Comparison of ENCODE assay signal across 28 mouse cellular contexts in genomic region chr17:67907532-67908054, GRCm38 (mm10).
DNase-seq lines count a peak whose midpoint lies in the region; ATAC-seq and TF ChIP-seq lines count a peak whose summit lies in the region.
"Had no signal": no experiment of that assay in that cellular context is flagged by ENCODE, and none has a peak within 500 bp of the region (broad histone marks: within the 10 kb centered on the region; RNA-seq: fewer than 3 reads in every experiment).

No protein-coding gene starts in this region.

- no peak overlapping the region for H3K4me2 ChIP-seq in lung, embryonic 14.5 days
- H3K4me2 ChIP-seq in stomach, embryonic 14.5 days (replicated peaks; ENCODE audit: low read depth, low read length): no peak overlapping the region
- H3K4me2 ChIP-seq: heart, embryonic 15.5 days; hindbrain, embryonic 13.5 days; midbrain, embryonic 15.5 days; neural tube, embryonic 15.5 days; stomach, embryonic 15.5 days had no signal

- no peaks in the 10 kb centered on the region for H3K9me3 ChIP-seq in lung, embryonic 14.5 days (ENCODE audit: low read depth, low read length)
- no peaks in the 10 kb centered on the region for H3K9me3 ChIP-seq in stomach, embryonic 14.5 days (ENCODE audit: control insufficient read depth, low read depth, low read length)
- H3K9me3 ChIP-seq: heart, embryonic 15.5 days; hindbrain, embryonic 13.5 days; midbrain, embryonic 10.5 days; midbrain, embryonic 15.5 days; neural tube, embryonic 15.5 days; stomach, embryonic 15.5 days had no signal

- H3K4me1 ChIP-seq in lung, embryonic 14.5 days (ENCODE audit: insufficient read depth): peaks cover 4% of the 10 kb centered on the region; the same call in 1 of the 2 replicates
- peaks cover 5% of the 10 kb centered on the region; the same call in 1 of the 2 replicates for H3K4me1 ChIP-seq in stomach, embryonic 14.5 days (ENCODE audit: control insufficient read depth, insufficient read depth, low read length)
- H3K4me1 ChIP-seq: midbrain, embryonic 15.5 days; neural tube, embryonic 15.5 days; stomach, embryonic 15.5 days had no signal

- H3K9ac ChIP-seq in lung, embryonic 14.5 days: no peak overlapping the region
- no peak overlapping the region for H3K9ac ChIP-seq in stomach, embryonic 14.5 days (replicated peaks; ENCODE audit: low read depth, low read length)
- H3K9ac ChIP-seq: heart, embryonic 15.5 days; hindbrain, embryonic 13.5 days; liver, embryonic 14.5 days; midbrain, embryonic 15.5 days; neural tube, embryonic 15.5 days; stomach, embryonic 15.5 days had no signal

- H3K4me3 ChIP-seq in lung, embryonic 14.5 days (ENCODE audit: low read depth, low read length): no peak overlapping the region
- no peak overlapping the region for H3K4me3 ChIP-seq in stomach, embryonic 14.5 days (ENCODE audit: low read depth, low read length)
- H3K4me3 ChIP-seq: heart, embryonic 15.5 days; hindbrain, embryonic 13.5 days; midbrain, embryonic 10.5 days; midbrain, embryonic 15.5 days; neural tube, embryonic 15.5 days; stomach, embryonic 15.5 days had no signal

- peak overlapping the region; percentile 32; the same call in 1 of the 2 replicates for H3K27ac ChIP-seq in lung, embryonic 14.5 days (ENCODE audit: low read depth)
- H3K27ac ChIP-seq in stomach, embryonic 14.5 days (ENCODE audit: low read length): no peak overlapping the region
- H3K27ac ChIP-seq: heart, embryonic 15.5 days; hindbrain, embryonic 13.5 days; liver, embryonic 14.5 days; midbrain, embryonic 10.5 days; midbrain, embryonic 15.5 days; neural tube, embryonic 15.5 days; stomach, embryonic 15.5 days had no signal

- no peak for TF ChIP-seq CTCF in lung, embryonic 14.5 days (IDR thresholded peaks at IDR 0.05; ENCODE audit: low read depth)

- no peaks in the 10 kb centered on the region for H3K27me3 ChIP-seq in lung, embryonic 14.5 days (ENCODE audit: insufficient read depth, low read length)
- H3K27me3 ChIP-seq in stomach, embryonic 14.5 days (ENCODE audit: control insufficient read depth, insufficient read depth, low read length): no peaks in the 10 kb centered on the region
- H3K27me3 ChIP-seq: heart, embryonic 15.5 days; hindbrain, embryonic 13.5 days; midbrain, embryonic 15.5 days; neural tube, embryonic 15.5 days; stomach, embryonic 15.5 days had no signal

- peak; percentile 81 for DNase-seq in heart, adult 11 months
- no peak for DNase-seq in heart, adult 18-20 months
- DNase-seq in lung, embryonic 14.5 days: peak; percentile 39
- no peak for DNase-seq in lung, adult 18-20 months
- peak; percentile 14 for DNase-seq in forelimb bud, embryonic 11.5 days (ENCODE audit: low read depth, low spot score)
- no peak for DNase-seq in thymus, postnatal 25 days
- DNase-seq: adrenal gland, adult 8-10 months; cerebellum, adult 8-10 months; cerebellum, postnatal 25 days; gastrocnemius, postnatal 25 days; heart, postnatal 36 days; kidney, adult 2 months; kidney, postnatal 4 days; liver; lung, postnatal 14 days; retina, postnatal 1 day; right cerebral cortex, postnatal 14 days; thymus, postnatal 14 days had no signal

- WGBS in lung, embryonic 14.5 days: 66% methylated on average over 10 of the region's 10 CpGs
- WGBS in stomach, embryonic 14.5 days: 63% methylated on average over 10 of the region's 10 CpGs

- 0 out of 2 replicates have a peak, but pooled peaks cover 5% of the 10 kb centered on the region for H3K36me3 ChIP-seq in lung, embryonic 14.5 days (ENCODE audit: insufficient read depth)
- H3K36me3 ChIP-seq in stomach, embryonic 14.5 days (ENCODE audit: control insufficient read depth, insufficient read depth, low read length): no peaks in the 10 kb centered on the region
- H3K36me3 ChIP-seq: G1E; heart, embryonic 15.5 days; hindbrain, embryonic 13.5 days; midbrain, embryonic 10.5 days; midbrain, embryonic 15.5 days; neural tube, embryonic 15.5 days; stomach, embryonic 15.5 days had no signal

- peak; percentile 69 for ATAC-seq in lung, embryonic 14.5 days (ENCODE audit: insufficient read depth)
- ATAC-seq in stomach, embryonic 14.5 days (ENCODE audit: insufficient number of reproducible peaks, insufficient read depth, low FRiP score, low read depth): peak; percentile 30; the same call in 1 of the 2 replicates
- ATAC-seq: forebrain, embryonic 14.5 days; midbrain, embryonic 15.5 days had no signal

Comparison
In these comparisons a context has a peak if more than half of its experiments do, and no peak if none do; other contexts are left out.
1. DNase-seq: peak in heart, adult 11 months (single experiment), lung, embryonic 14.5 days (single experiment) and forelimb bud, embryonic 11.5 days (single experiment); none in heart, adult 18-20 months (0 of 2), lung, adult 18-20 months (0 of 2) and thymus, postnatal 25 days (single experiment).